Mouse (Mus musculus): ENCODE data around the gene Man1b1. TPM values are rescaled to one million over a fixed set of nuclear protein-coding genes. Genes with fewer than 3 reads are reported as not detected.

Gene Man1b1
- 62.7 TPM for polyA plus RNA-seq (2015; fragmentation: Illumina TruSeq; extraction: RNeasy Lipid Tissue Mini Kit (QIAGEN cat#74804); ENCODE audit: insufficient read depth, low replicate concordance)

DNA sequence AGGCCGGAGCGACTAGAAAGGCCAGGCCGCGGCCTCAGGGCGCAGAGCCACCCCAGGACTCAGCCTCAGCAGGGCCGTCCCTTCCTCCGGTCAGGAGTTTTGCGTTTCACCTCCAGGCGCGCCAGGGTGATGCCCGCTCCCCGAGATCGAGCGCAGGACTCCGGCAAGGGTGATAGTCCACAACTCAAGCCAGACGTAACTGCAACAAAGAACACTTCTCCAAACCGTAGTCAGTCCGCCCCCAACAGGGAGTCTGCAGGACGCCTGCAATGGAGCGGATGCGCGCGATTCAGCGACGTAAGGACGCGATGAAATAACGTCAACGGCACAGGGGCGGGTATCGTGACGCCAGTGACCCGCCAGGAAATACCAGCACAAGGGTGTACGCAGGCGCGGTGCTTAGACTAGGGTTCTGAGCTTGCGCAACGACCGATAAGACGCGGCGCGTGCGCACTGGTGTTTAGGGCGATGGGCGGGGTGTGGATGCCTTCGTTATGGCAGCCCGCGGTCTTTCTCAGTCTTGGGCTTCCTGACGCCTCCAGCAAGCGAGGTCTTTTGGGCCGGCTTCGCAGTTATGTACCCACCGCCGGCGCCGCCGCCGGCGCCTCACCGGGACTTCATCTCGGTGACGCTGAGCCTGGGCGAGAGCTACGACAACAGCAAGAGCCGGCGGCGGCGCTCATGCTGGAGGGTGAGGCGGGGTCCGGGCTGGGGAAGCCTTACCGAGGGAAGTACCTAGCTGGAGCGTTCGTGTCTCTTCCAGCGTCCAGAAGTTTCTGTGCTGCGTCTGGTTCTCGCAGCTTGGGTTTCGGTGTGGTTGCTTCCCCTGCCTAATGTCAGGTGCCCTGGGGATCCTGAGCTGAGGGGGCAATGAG, at the start of gene Man1b1:
Gene Man1b1 (plus strand): TSS at position 53 of the 875 bp plus-strand sequence.

DNA sequence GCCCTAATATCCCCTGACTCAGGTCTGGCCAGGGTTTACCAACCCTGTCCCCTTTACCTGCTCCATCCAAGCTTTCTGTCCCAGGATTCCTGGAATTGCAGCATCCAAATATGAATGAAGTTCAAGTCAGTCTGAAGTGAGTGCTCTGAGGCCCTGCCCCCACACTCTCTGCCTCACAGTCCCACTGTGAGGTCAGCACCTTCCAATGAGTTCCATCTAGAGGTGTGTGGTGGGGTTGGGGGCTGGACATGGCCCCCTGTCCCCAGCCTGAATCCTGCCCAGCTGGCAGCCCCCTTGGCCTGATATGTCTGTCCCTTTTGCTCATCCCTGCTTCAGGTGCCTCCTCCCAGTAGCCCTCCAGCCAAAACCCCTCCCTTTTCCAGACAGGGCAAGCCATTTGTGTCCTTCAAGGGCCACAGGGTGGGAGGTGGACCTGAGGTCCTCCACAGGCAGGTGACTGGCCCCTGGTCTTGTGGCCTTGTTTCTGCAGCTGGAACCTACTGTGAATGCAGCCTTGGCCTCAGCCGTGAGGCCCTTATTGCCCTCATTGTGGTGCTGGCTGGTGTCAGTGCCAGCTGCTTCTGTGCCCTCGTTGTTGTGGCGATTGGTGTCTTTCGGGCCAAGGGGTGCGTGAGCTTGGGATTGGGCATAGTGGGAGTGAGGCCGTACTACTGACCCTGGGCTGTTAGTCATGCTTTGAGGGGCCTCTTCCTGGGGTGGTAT, 44.0 kb upstream of the Man1b1 start, which contains the start of gene Tmem210:
Gene Tmem210 (plus strand): TSS at position 219 of the 723 bp plus-strand sequence.

DNA sequence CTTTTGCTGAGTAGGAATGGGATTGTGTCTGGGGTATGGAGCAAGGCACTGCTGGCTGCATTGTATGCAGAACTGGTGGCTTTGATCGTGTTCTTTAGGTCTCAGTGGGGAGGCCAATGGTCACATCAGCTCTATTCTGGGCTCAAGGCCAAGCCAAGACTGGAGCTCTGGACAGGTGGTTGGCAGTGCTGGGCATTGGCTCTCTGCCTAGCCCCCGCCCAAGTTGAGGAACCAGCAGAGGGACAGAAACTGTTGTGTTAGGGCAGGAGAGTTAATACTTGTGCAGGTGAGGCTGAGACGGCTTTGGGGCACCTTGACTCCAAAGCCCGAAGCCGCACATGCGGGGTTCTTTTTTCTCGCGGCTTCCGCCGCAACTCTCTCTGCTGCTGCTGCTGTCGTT, 42.5 kb upstream of the Man1b1 start, which contains the start of gene Lrrc26:
Gene Lrrc26 (plus strand): TSS at position 265 of the 400 bp plus-strand sequence.

DNA sequence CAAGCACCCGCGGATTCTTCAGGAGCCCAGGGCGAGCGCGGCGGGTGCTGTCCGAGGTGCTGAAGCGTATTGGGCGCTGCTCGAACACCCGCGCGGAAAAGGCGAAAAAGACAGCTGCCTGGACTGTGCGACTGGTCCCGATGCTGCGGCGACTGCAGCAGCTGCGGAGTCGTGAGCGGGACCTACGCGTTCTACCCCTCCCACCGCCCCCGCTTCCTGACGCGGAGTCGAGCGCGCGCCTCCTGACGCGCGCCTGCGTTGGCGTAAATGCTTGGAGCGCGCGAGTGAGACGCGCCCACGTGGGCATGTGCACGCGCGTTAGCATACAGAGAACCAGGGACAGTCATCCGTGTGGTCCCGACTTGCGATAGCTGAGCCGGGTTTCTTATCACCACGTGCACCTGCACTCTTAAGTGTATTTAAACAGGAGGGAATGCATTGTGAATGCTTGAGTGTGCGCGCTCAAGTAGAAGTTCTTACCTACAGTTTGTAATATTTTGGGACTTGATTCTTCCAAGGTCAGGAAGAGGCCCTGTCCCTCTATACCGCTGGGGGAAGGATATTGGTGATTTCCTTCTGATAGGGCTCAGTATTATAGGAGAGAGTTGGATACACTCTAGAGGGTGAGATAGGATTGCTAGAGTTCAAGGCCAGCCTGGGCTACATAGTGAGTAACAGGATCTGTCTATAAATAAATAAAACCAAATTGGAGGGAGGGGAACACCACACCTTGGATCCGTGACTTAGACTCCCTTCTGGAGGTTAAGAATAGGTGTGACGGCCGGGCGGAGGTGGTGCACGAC, 13.0 kb upstream of the Man1b1 start, which contains the start of gene Grin1:
Gene Grin1 (minus strand): TSS at position 217 of the 803 bp plus-strand sequence.

DNA sequence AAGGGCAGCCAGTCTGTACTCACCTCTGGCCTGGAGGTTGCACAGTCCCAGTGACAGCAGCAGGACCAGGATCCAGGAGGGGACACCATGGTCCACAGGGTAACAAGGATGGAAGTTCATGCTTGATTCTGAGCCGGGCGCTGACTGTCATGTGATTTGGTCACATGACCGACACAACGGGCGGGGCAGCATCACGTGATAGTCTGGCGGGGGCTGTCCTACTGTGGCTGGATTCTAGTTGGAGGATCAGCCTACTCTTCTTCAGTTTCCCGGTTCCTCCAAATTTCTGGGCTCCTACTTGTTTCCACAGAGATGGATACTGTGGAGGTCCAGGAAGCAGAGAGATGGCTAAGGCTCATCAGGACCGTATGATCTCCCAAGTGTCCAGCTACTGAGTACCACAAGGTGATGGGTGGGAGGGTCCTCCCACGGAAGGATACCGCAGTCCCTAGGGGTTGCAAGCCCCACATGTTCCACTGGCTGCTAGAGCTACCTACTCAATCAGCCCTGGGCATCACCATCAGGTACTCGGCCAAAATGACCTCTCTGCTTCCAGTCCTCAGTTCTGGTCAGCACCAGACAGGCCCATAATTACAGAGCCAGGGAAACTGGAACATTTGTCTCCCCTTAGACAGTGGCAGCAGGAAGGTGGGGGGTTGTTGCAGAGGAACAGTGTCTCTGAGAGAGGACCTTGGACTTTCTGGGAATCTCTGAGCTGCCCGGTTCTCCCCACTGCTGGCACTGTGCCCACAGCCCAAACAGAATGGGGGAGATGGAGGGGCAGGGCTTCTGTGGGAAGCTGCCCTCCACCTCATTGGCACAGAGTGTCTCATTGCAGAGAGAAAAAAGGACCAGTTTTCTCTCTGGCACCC, 24.3 kb downstream of the Man1b1 start, which contains the start of gene Dpp7:
Gene Dpp7 (minus strand): TSS at position 152 of the 872 bp plus-strand sequence.

DNA sequence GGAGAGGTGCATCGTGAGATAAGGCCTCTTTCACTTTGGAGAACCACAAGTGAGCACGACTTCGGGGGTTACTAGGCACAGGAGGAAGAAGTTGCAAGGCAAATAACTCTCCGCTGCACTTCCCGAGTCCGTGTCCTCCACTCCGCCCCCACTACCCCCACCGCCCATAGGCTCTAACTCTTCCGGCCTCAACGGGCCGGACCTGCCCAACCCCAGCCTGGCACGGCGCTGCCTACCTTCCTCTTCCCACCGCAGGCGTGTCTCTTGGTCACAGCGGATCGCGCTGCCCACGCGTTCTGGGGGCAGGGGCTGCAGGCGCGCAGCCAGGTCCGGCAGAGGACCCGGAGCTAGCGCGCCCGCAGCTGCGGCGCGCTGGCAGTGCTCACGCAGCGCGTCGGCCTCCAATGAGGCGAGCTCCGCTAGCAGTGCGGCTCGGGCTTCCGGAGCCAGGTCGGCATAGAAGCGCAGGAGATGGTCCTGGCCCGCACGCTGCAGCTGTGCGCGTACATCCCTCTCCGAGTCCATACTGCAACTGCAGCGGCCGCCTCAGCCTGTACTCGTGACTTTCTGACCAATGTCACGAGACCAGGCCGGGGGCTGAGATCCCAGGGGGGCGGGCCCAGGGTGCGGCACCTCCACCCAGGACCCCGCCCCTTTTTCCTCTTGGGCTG, 33.1 kb downstream of the Man1b1 start, which contains the start of gene Uap1l1:
Gene Uap1l1 (minus strand): TSS at position 592 of the 671 bp plus-strand sequence.

DNA sequence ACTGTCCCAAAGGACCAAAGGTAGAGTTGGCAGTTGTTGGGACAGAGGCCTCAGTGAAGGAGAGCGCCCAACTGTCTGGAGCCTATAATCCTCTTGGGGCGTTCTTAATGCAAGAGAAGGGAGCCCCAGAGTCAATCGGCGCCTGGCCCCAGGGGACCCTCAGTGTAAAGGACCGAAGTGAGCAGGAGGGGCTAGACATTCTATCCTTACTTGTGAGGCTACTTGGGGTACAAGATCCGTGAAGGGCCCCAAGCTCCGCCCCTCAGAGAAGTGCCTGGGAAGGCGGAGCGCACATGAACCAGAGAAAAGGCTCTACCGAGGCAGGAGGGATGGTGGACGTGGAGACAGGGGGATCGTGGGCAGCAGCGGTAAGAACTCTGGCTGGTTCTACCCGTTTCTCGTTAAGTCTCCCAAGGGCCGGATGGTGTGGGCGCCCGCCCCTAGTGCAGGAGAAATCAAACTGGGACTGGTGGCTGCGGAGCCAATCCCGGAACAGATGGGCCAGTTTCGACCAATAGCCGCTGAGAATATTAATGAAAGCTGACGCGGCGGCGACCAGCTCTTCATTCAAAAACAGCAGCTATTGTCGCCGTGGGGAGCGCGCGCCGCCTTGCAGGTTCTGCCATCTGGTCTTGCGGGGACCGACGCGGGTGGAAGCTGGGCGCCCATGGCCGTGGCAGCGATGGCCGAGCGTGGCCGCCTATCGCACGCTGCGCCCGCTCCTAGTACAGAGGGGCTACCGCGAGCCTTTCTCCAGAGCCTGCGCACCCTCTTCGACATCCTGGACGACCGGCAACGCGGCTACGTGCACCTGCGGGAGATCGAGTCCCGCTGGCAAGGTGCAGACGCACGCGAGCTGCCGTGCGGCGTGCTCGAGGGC, 39.9 kb downstream of the Man1b1 start, which contains the start of gene Sapcd2:
Gene Sapcd2 (plus strand): TSS at position 558 of the 880 bp plus-strand sequence.

DNA sequence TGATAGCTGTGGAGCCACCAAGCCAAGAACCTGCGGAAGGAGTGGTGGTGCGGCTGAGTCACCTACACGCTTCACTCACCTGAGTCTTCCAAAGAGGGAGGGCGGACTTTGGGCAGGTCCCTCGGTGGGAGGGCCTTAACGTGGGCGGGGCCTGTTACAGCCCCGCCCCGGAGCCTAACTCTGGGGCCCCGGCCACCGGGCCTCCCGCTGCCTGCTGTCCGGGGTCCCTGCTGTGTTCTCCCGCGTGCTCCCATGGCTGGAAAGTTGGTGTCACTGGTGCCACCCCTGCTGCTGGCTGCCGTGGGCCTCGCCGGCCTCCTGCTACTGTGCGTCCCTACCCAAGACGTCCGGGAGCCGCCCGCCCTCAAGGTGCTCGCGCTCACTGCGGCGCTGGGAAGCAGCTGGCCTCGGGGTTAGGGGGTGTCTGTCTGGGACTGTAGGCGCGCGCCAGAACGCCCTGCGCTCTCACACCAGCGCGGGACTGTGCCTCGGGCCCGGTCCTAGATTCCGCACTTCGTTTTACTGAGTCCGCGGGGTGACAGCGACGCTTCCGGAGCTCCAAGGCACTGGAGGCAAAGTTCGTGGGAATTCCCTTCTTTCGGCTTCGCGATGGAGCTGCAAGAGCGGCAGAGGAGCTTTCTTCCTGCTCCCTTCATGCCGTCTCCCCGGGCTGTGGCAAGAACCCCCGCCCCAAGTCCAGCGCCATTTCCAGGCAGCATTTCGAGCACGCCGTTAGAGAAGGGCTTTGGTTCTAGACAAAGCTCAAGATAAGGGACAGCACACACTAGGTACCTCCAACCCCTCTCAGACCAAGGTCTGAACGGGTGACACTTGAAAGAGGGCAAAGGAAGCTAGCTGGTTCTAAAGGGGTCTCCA, 63.8 kb downstream of the Man1b1 start, which contains the start of gene Entpd2:
Gene Entpd2 (plus strand): TSS at position 154 of the 876 bp plus-strand sequence.

DNA sequence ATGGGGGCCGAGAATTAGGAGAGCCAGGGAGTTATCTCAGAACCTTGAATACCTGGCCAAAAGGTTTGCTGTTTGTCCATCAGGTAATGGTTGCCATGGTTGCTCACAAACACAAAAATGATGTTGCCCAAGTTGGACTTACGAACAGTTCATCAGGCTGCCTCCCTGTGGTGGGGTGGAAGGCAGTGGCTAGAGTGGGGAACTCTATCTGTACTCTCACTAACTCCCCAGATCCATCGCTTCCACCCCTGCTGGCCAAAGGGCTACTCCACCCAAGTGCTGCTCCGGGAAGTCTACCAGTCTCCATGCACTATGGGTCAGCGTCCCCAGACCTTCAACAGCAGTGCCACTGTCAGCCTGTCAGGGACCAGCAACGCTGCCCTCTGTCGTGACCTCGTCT, 66.9 kb downstream of the Man1b1 start, which contains the start of gene Npdc1:
Gene Npdc1 (plus strand): TSS at position 301 of the 400 bp plus-strand sequence.

Other genes with a start within 250 kb of the Man1b1 start
- gene Noxa1, start 237.2 kb upstream of the Man1b1 start, polyA plus RNA-seq (2015; fragmentation: Illumina TruSeq; extraction: RNeasy Lipid Tissue Mini Kit (QIAGEN cat#74804); ENCODE audit: insufficient read depth, low replicate concordance), result not detected
- 4.6 TPM for gene Nrarp, start 151.6 kb upstream of the Man1b1 start, polyA plus RNA-seq (2015; fragmentation: Illumina TruSeq; extraction: RNeasy Lipid Tissue Mini Kit (QIAGEN cat#74804); ENCODE audit: insufficient read depth, low replicate concordance)
- 31.7 TPM for gene Tor4a, start 135.5 kb upstream of the Man1b1 start, polyA plus RNA-seq (2015; fragmentation: Illumina TruSeq; extraction: RNeasy Lipid Tissue Mini Kit (QIAGEN cat#74804); ENCODE audit: insufficient read depth, low replicate concordance)
- 52.5 TPM for gene Nelfb, start 120.8 kb upstream of the Man1b1 start, polyA plus RNA-seq (2015; fragmentation: Illumina TruSeq; extraction: RNeasy Lipid Tissue Mini Kit (QIAGEN cat#74804); ENCODE audit: insufficient read depth, low replicate concordance)
- not detected for gene Stpg3, start 117.7 kb upstream of the Man1b1 start, polyA plus RNA-seq (2015; fragmentation: Illumina TruSeq; extraction: RNeasy Lipid Tissue Mini Kit (QIAGEN cat#74804); ENCODE audit: insufficient read depth, low replicate concordance)
- not detected for gene Fam166a, start 113.6 kb upstream of the Man1b1 start, polyA plus RNA-seq (2015; fragmentation: Illumina TruSeq; extraction: RNeasy Lipid Tissue Mini Kit (QIAGEN cat#74804); ENCODE audit: insufficient read depth, low replicate concordance)
- 108 TPM for gene Tubb4b, start 107.6 kb upstream of the Man1b1 start, polyA plus RNA-seq (2015; fragmentation: Illumina TruSeq; extraction: RNeasy Lipid Tissue Mini Kit (QIAGEN cat#74804); ENCODE audit: insufficient read depth, low replicate concordance)
- gene Slc34a3, start 98.0 kb upstream of the Man1b1 start, polyA plus RNA-seq (2015; fragmentation: Illumina TruSeq; extraction: RNeasy Lipid Tissue Mini Kit (QIAGEN cat#74804); ENCODE audit: insufficient read depth, low replicate concordance), result not detected
- not detected for gene Rnf224, start 95.6 kb upstream of the Man1b1 start, polyA plus RNA-seq (2015; fragmentation: Illumina TruSeq; extraction: RNeasy Lipid Tissue Mini Kit (QIAGEN cat#74804); ENCODE audit: insufficient read depth, low replicate concordance)
- 0.18 TPM for gene Rnf208, start 90.1 kb upstream of the Man1b1 start, polyA plus RNA-seq (2015; fragmentation: Illumina TruSeq; extraction: RNeasy Lipid Tissue Mini Kit (QIAGEN cat#74804); ENCODE audit: insufficient read depth, low replicate concordance)
- not detected for gene Cysrt1, start 89.9 kb upstream of the Man1b1 start, polyA plus RNA-seq (2015; fragmentation: Illumina TruSeq; extraction: RNeasy Lipid Tissue Mini Kit (QIAGEN cat#74804); ENCODE audit: insufficient read depth, low replicate concordance)
- gene AL732309.1, start 85.5 kb upstream of the Man1b1 start, polyA plus RNA-seq (2015; fragmentation: Illumina TruSeq; extraction: RNeasy Lipid Tissue Mini Kit (QIAGEN cat#74804); ENCODE audit: insufficient read depth, low replicate concordance), result 8.7 TPM
- 3.6 TPM for gene Tmem203, start 76.9 kb upstream of the Man1b1 start, polyA plus RNA-seq (2015; fragmentation: Illumina TruSeq; extraction: RNeasy Lipid Tissue Mini Kit (QIAGEN cat#74804); ENCODE audit: insufficient read depth, low replicate concordance)
- gene Tprn, start 69.7 kb upstream of the Man1b1 start, polyA plus RNA-seq (2015; fragmentation: Illumina TruSeq; extraction: RNeasy Lipid Tissue Mini Kit (QIAGEN cat#74804); ENCODE audit: insufficient read depth, low replicate concordance), result 5.7 TPM
- gene Ssna1, start 59.9 kb upstream of the Man1b1 start, polyA plus RNA-seq (2015; fragmentation: Illumina TruSeq; extraction: RNeasy Lipid Tissue Mini Kit (QIAGEN cat#74804); ENCODE audit: insufficient read depth, low replicate concordance), result 30.6 TPM
- 58.0 TPM for gene Anapc2, start 59.9 kb upstream of the Man1b1 start, polyA plus RNA-seq (2015; fragmentation: Illumina TruSeq; extraction: RNeasy Lipid Tissue Mini Kit (QIAGEN cat#74804); ENCODE audit: insufficient read depth, low replicate concordance)
- not detected for gene Tmem210, start 44.2 kb upstream of the Man1b1 start, polyA plus RNA-seq (2015; fragmentation: Illumina TruSeq; extraction: RNeasy Lipid Tissue Mini Kit (QIAGEN cat#74804); ENCODE audit: insufficient read depth, low replicate concordance)
- not detected for gene Lrrc26, start 42.4 kb upstream of the Man1b1 start, polyA plus RNA-seq (2015; fragmentation: Illumina TruSeq; extraction: RNeasy Lipid Tissue Mini Kit (QIAGEN cat#74804); ENCODE audit: insufficient read depth, low replicate concordance)
- gene Grin1, start 13.2 kb upstream of the Man1b1 start, polyA plus RNA-seq (2015; fragmentation: Illumina TruSeq; extraction: RNeasy Lipid Tissue Mini Kit (QIAGEN cat#74804); ENCODE audit: insufficient read depth, low replicate concordance), result not detected
- gene Dpp7, start 24.0 kb downstream of the Man1b1 start, polyA plus RNA-seq (2015; fragmentation: Illumina TruSeq; extraction: RNeasy Lipid Tissue Mini Kit (QIAGEN cat#74804); ENCODE audit: insufficient read depth, low replicate concordance), result 30.6 TPM
- 14.4 TPM for gene Uap1l1, start 33.3 kb downstream of the Man1b1 start, polyA plus RNA-seq (2015; fragmentation: Illumina TruSeq; extraction: RNeasy Lipid Tissue Mini Kit (QIAGEN cat#74804); ENCODE audit: insufficient read depth, low replicate concordance)
- gene Sapcd2, start 40.0 kb downstream of the Man1b1 start, polyA plus RNA-seq (2015; fragmentation: Illumina TruSeq; extraction: RNeasy Lipid Tissue Mini Kit (QIAGEN cat#74804); ENCODE audit: insufficient read depth, low replicate concordance), result 0.75 TPM
- gene Entpd2, start 63.5 kb downstream of the Man1b1 start, polyA plus RNA-seq (2015; fragmentation: Illumina TruSeq; extraction: RNeasy Lipid Tissue Mini Kit (QIAGEN cat#74804); ENCODE audit: insufficient read depth, low replicate concordance), result 1.2 TPM
- gene Npdc1, start 67.0 kb downstream of the Man1b1 start, polyA plus RNA-seq (2015; fragmentation: Illumina TruSeq; extraction: RNeasy Lipid Tissue Mini Kit (QIAGEN cat#74804); ENCODE audit: insufficient read depth, low replicate concordance), result 12.1 TPM
- 1.4 TPM for gene Fut7, start 90.9 kb downstream of the Man1b1 start, polyA plus RNA-seq (2015; fragmentation: Illumina TruSeq; extraction: RNeasy Lipid Tissue Mini Kit (QIAGEN cat#74804); ENCODE audit: insufficient read depth, low replicate concordance)
- gene Abca2, start 96.4 kb downstream of the Man1b1 start, polyA plus RNA-seq (2015; fragmentation: Illumina TruSeq; extraction: RNeasy Lipid Tissue Mini Kit (QIAGEN cat#74804); ENCODE audit: insufficient read depth, low replicate concordance), result 17.7 TPM
- not detected for gene Clic3, start 124.5 kb downstream of the Man1b1 start, polyA plus RNA-seq (2015; fragmentation: Illumina TruSeq; extraction: RNeasy Lipid Tissue Mini Kit (QIAGEN cat#74804); ENCODE audit: insufficient read depth, low replicate concordance)
- gene Paxx, start 128.8 kb downstream of the Man1b1 start, polyA plus RNA-seq (2015; fragmentation: Illumina TruSeq; extraction: RNeasy Lipid Tissue Mini Kit (QIAGEN cat#74804); ENCODE audit: insufficient read depth, low replicate concordance), result 33.9 TPM
- not detected for gene Ptgds, start 137.7 kb downstream of the Man1b1 start, polyA plus RNA-seq (2015; fragmentation: Illumina TruSeq; extraction: RNeasy Lipid Tissue Mini Kit (QIAGEN cat#74804); ENCODE audit: insufficient read depth, low replicate concordance)
- not detected for gene Lcn12, start 161.6 kb downstream of the Man1b1 start, polyA plus RNA-seq (2015; fragmentation: Illumina TruSeq; extraction: RNeasy Lipid Tissue Mini Kit (QIAGEN cat#74804); ENCODE audit: insufficient read depth, low replicate concordance)
- gene Fbxw5, start 168.4 kb downstream of the Man1b1 start, polyA plus RNA-seq (2015; fragmentation: Illumina TruSeq; extraction: RNeasy Lipid Tissue Mini Kit (QIAGEN cat#74804); ENCODE audit: insufficient read depth, low replicate concordance), result 33.4 TPM
- gene C8g, start 169.4 kb downstream of the Man1b1 start, polyA plus RNA-seq (2015; fragmentation: Illumina TruSeq; extraction: RNeasy Lipid Tissue Mini Kit (QIAGEN cat#74804); ENCODE audit: insufficient read depth, low replicate concordance), result 0.72 TPM
- gene Traf2, start 214.6 kb downstream of the Man1b1 start, polyA plus RNA-seq (2015; fragmentation: Illumina TruSeq; extraction: RNeasy Lipid Tissue Mini Kit (QIAGEN cat#74804); ENCODE audit: insufficient read depth, low replicate concordance), result 24.0 TPM
- 41.3 TPM for gene Edf1, start 225.5 kb downstream of the Man1b1 start, polyA plus RNA-seq (2015; fragmentation: Illumina TruSeq; extraction: RNeasy Lipid Tissue Mini Kit (QIAGEN cat#74804); ENCODE audit: insufficient read depth, low replicate concordance)
- gene Mamdc4, start 242.5 kb downstream of the Man1b1 start, polyA plus RNA-seq (2015; fragmentation: Illumina TruSeq; extraction: RNeasy Lipid Tissue Mini Kit (QIAGEN cat#74804); ENCODE audit: insufficient read depth, low replicate concordance), result 0.43 TPM
- 21.0 TPM for gene Phpt1, start 242.9 kb downstream of the Man1b1 start, polyA plus RNA-seq (2015; fragmentation: Illumina TruSeq; extraction: RNeasy Lipid Tissue Mini Kit (QIAGEN cat#74804); ENCODE audit: insufficient read depth, low replicate concordance)
- 0.72 TPM for gene Ajm1, start 249.4 kb downstream of the Man1b1 start, polyA plus RNA-seq (2015; fragmentation: Illumina TruSeq; extraction: RNeasy Lipid Tissue Mini Kit (QIAGEN cat#74804); ENCODE audit: insufficient read depth, low replicate concordance)

Data from spleen, adult 10 weeks (tissue).